Mouse (Mus musculus) forebrain, embryonic 11.5 days (tissue): ENCODE results near the gene Bcap31. TPM values are rescaled to one million over a fixed set of nuclear protein-coding genes. Genes with fewer than 3 reads are reported as not detected.
A peak's percentile ranks its signal among the peaks of the same experiment; 100 is the strongest.

Source experiments
- ATAC-seq: fragments of 200-750 bp; cut with Nextera tagmentation; replicated peaks from 2 replicates; pipeline ENCODE4 v1.8.0; 2017; ENCODE audit warnings: moderate TSS enrichment; ENCODE audit not compliant: low FRiP score
- DNase-seq: peaks from one replicate; pipeline ENCODE4 v3.0.0-alpha.2; 2017; ENCODE audit warnings: low spot score
- H3K27ac ChIP-seq: fragments of 300-500 bp; sonication (generic); 2 replicates; pipeline ENCODE4 v1.5.1; 2014; ENCODE audit warnings: low read depth, low read length
- H3K27me3 ChIP-seq: fragments of 300-500 bp; sonication (generic); 2 replicates; pipeline ENCODE4 v1.6.1; 2014; ENCODE audit warnings: mild to moderate bottlenecking, low read length, mixed read lengths; ENCODE audit not compliant: control insufficient read depth, insufficient read depth
- H3K36me3 ChIP-seq: fragments of 300-500 bp; sonication (generic); 2 replicates; pipeline ENCODE4 v1.6.1; 2014; ENCODE audit warnings: mild to moderate bottlenecking, low read length, moderate library complexity, mixed read lengths; ENCODE audit not compliant: control insufficient read depth, insufficient read depth
- H3K4me1 ChIP-seq: fragments of 300-500 bp; sonication (generic); replicated peaks from 2 replicates; pipeline ENCODE4 v1.6.1; 2014; ENCODE audit warnings: low read length, mixed read lengths; ENCODE audit not compliant: control insufficient read depth, insufficient read depth
- H3K4me2 ChIP-seq: fragments of 300-500 bp; sonication (generic); 2 replicates; pipeline ENCODE4 v1.6.1; 2014; ENCODE audit warnings: low read depth, mild to moderate bottlenecking, low read length, moderate library complexity, mixed read lengths; ENCODE audit not compliant: severe bottlenecking
- H3K4me3 ChIP-seq: fragments of 300-500 bp; sonication (generic); 2 replicates; pipeline ENCODE4 v1.5.1; 2014; ENCODE audit warnings: low read depth, low read length
- H3K9ac ChIP-seq: fragments of 300-500 bp; sonication (generic); 2 replicates; pipeline ENCODE4 v1.6.1; 2014; ENCODE audit warnings: low read length
- H3K9me3 ChIP-seq: fragments of 300-500 bp; sonication (generic); 2 replicates; pipeline ENCODE4 v1.6.1; 2016; ENCODE audit warnings: low read length, mixed read lengths; ENCODE audit not compliant: control insufficient read depth
- WGBS: fragments of 180-500 bp; shearing (Covaris S2); extraction: QIAGEN DNeasy Blood & Tissue Kit; methylation state at CpG from one replicate; pipeline ENCODE4 v1.1.7; 2014; 5-methylcytosine and 5-hydroxymethylcytosine counted together
- polyA plus RNA-seq: library from polyadenylated mRNA; unstranded; fragments of >200 nt; fragmentation: Nextera tagmentation; extraction: Ambion mirVana; gene quantifications from 2 replicates; pipeline ENCODE4 v1.2.1, GENCODE M21; 2014

Gene Bcap31
- polyA plus RNA-seq, 1 experiment from 2014 or later, result 135 TPM

GRCm38 (mm10) chrX:73690917-73691629 is 24.9 kb downstream of the Bcap31 start:
- Histone ChIP-seq H3K9me3 (no peaks in the 10 kb centered on the region), H3K36me3 (no peaks in the 10 kb centered on the region), H3K4me3 (no peak overlapping the region), H3K27ac (no peak overlapping the region), H3K4me2 (no peak overlapping the region), H3K4me1 (no peaks in the 10 kb centered on the region), H3K9ac (no peak overlapping the region), H3K27me3 (no peaks in the 10 kb centered on the region)
- 81% methylated on average over 5 of the region's 5 CpGs for WGBS
- DNase-seq, result peak; percentile 54
- no peak for ATAC-seq

- no peak overlapping the region for H3K4me2 ChIP-seq
- H3K9me3 ChIP-seq, result no peaks in the 10 kb centered on the region
- no peaks in the 10 kb centered on the region for H3K27me3 ChIP-seq
- H3K4me3 ChIP-seq, result no peak overlapping the region
- 96% methylated on average over 3 of the region's 3 CpGs for WGBS
- H3K36me3 ChIP-seq, result no peaks in the 10 kb centered on the region
- no peak overlapping the region for H3K9ac ChIP-seq
- ATAC-seq, result no peak
- DNase-seq, result no peak
- H3K27ac ChIP-seq, result no peak overlapping the region
- H3K4me1 ChIP-seq, result no peaks in the 10 kb centered on the region
These were observed 30.3 kb downstream of the Bcap31 start for GRCm38 (mm10) chrX:73685629-73686028.

- Histone ChIP-seq H3K27me3 (no peaks in the 10 kb centered on the region), H3K27ac (no peak overlapping the region), H3K9me3 (no peaks in the 10 kb centered on the region), H3K4me2 (no peak overlapping the region), H3K36me3 (no peaks in the 10 kb centered on the region), H3K4me1 (no peaks in the 10 kb centered on the region), H3K9ac (no peak overlapping the region), H3K4me3 (no peak overlapping the region)
- ATAC-seq, result no peak
- DNase-seq, result no peak
These were observed 31.0 kb downstream of the Bcap31 start for GRCm38 (mm10) chrX:73684978-73685377.

GRCm38 (mm10) chrX:73684156-73684555 is 31.8 kb downstream of the Bcap31 start:
- DNase-seq (no peak), ATAC-seq (no peak)
- Histone ChIP-seq H3K4me1 (no peaks in the 10 kb centered on the region), H3K4me2 (no peak overlapping the region), H3K27me3 (no peaks in the 10 kb centered on the region), H3K9me3 (no peaks in the 10 kb centered on the region), H3K9ac (no peak overlapping the region), H3K36me3 (no peaks in the 10 kb centered on the region), H3K4me3 (no peak overlapping the region), H3K27ac (no peak overlapping the region)
- WGBS, result 89% methylated on average over 2 of the region's 2 CpGs

GRCm38 (mm10) chrX:73676668-73677067 is 39.3 kb downstream of the Bcap31 start:
- 100% methylated on average over 4 of the region's 4 CpGs for WGBS
- Histone ChIP-seq H3K4me3 (no peak overlapping the region), H3K4me1 (no peaks in the 10 kb centered on the region), H3K4me2 (no peak overlapping the region), H3K27ac (no peak overlapping the region), H3K9me3 (no peaks in the 10 kb centered on the region), H3K36me3 (no peaks in the 10 kb centered on the region), H3K27me3 (no peaks in the 10 kb centered on the region), H3K9ac (no peak overlapping the region)
- DNase-seq (no peak), ATAC-seq (no peak)

- H3K9me3 ChIP-seq, result no peaks in the 10 kb centered on the region
- H3K27ac ChIP-seq, result no peak overlapping the region
- ATAC-seq, result no peak
- H3K4me1 ChIP-seq, result no peaks in the 10 kb centered on the region
- WGBS, result 85% methylated on average over 2 of the region's 2 CpGs
- no peak overlapping the region for H3K4me3 ChIP-seq
- no peak for DNase-seq
- H3K27me3 ChIP-seq, result no peaks in the 10 kb centered on the region
- H3K9ac ChIP-seq, result no peak overlapping the region
- peak overlapping the region; percentile 66; the same call in 1 of the 2 replicates for H3K4me2 ChIP-seq
- H3K36me3 ChIP-seq, result no peaks in the 10 kb centered on the region
These were observed 40.7 kb downstream of the Bcap31 start for GRCm38 (mm10) chrX:73675231-73675630.

- H3K36me3 ChIP-seq, result no peaks in the 10 kb centered on the region
- peak overlapping the region; percentile 56 for H3K4me3 ChIP-seq
- peak overlapping the region; percentile 70 for H3K9ac ChIP-seq
- 25% methylated on average over 20 of the region's 20 CpGs for WGBS
- no peaks in the 10 kb centered on the region for H3K4me1 ChIP-seq
- H3K27ac ChIP-seq, result no peak overlapping the region
- H3K9me3 ChIP-seq, result no peaks in the 10 kb centered on the region
- peak overlapping the region; percentile 66 for H3K4me2 ChIP-seq
- DNase-seq, result peak; percentile 56
- ATAC-seq, result peak; percentile 45; the same call in 1 of the 2 replicates
- no peaks in the 10 kb centered on the region for H3K27me3 ChIP-seq
These were observed 41.9 kb downstream of the Bcap31 start for GRCm38 (mm10) chrX:73673968-73674661.

GRCm38 (mm10) chrX:73673619-73673967 is 42.4 kb downstream of the Bcap31 start:
- Histone ChIP-seq H3K4me1 (no peaks in the 10 kb centered on the region), H3K9me3 (no peaks in the 10 kb centered on the region), H3K4me3 (peak overlapping the region; percentile 56), H3K36me3 (no peaks in the 10 kb centered on the region), H3K27ac (no peak overlapping the region), H3K9ac (peak overlapping the region; percentile 70), H3K4me2 (peak overlapping the region; percentile 66), H3K27me3 (no peaks in the 10 kb centered on the region)
- peak; percentile 13; the same call in 1 of the 2 replicates for ATAC-seq
- WGBS, result 26% methylated on average over 12 of the region's 42 CpGs
- DNase-seq, result no peak
